Mouse (Mus musculus) limb, embryonic 14.5 days (tissue): Measurements from ENCODE around the gene Zmynd11. TPM values are rescaled to one million over a fixed set of nuclear protein-coding genes. Genes with fewer than 3 reads are reported as not detected.

Experiments used
- ATAC-seq: fragments of 200-750 bp; cut with Nextera tagmentation; 2 replicates; pipeline ENCODE4 v1.8.0; 2017; ENCODE audit warnings: low read depth, moderate number of reproducible peaks, moderate TSS enrichment; ENCODE audit not compliant: low FRiP score
- DNase-seq: peaks from one replicate; pipeline ENCODE4 v3.0.0-alpha.2; 2015; ENCODE audit warnings: low spot score
- H3K27ac ChIP-seq: fragments of 300-500 bp; sonication (generic); replicated peaks from 2 replicates; pipeline ENCODE4 v1.5.1; 2014; ENCODE audit warnings: low read depth, mild to moderate bottlenecking, low read length, moderate library complexity, mixed read lengths
- H3K27me3 ChIP-seq: fragments of 300-500 bp; sonication (generic); 2 replicates; pipeline ENCODE4 v1.6.1; 2014; ENCODE audit warnings: low read length, mixed read lengths; ENCODE audit not compliant: control insufficient read depth, insufficient read depth
- H3K36me3 ChIP-seq: fragments of 300-500 bp; sonication (generic); 2 replicates; pipeline ENCODE4 v1.6.1; 2014; ENCODE audit warnings: mild to moderate bottlenecking, low read length, moderate library complexity, mixed read lengths; ENCODE audit not compliant: control insufficient read depth, insufficient read depth
- H3K4me1 ChIP-seq: fragments of 300-500 bp; sonication (generic); 2 replicates; pipeline ENCODE4 v1.6.1; 2014; ENCODE audit warnings: antibody characterized with exemption, low read length, mixed read lengths; ENCODE audit not compliant: control insufficient read depth, insufficient read depth
- H3K4me2 ChIP-seq: fragments of 300-500 bp; sonication (generic); replicated peaks from 2 replicates; pipeline ENCODE4 v1.6.1; 2014; ENCODE audit warnings: low read depth, mild to moderate bottlenecking, low read length, moderate library complexity; ENCODE audit not compliant: severe bottlenecking
- H3K4me3 ChIP-seq: fragments of 300-500 bp; sonication (generic); replicated peaks from 2 replicates; pipeline ENCODE4 v1.5.1; 2014; ENCODE audit warnings: low read length
- H3K9ac ChIP-seq: fragments of 300-500 bp; sonication (generic); 2 replicates; pipeline ENCODE4 v1.6.1; 2014; ENCODE audit warnings: mild to moderate bottlenecking, low read depth, low read length, moderate library complexity; ENCODE audit not compliant: severe bottlenecking
- H3K9me3 ChIP-seq: fragments of 300-500 bp; sonication (generic); 2 replicates; pipeline ENCODE4 v1.6.1; 2016; ENCODE audit warnings: low read length; ENCODE audit not compliant: control insufficient read depth
- POLR2A ChIP-seq: fragments of 200-500 bp; IDR thresholded peaks from 2 replicates; pipeline ENCODE4 v1.8.0; 2012; ENCODE audit warnings: inconsistent platforms, mild to moderate bottlenecking, moderate library complexity, borderline replicate concordance; ENCODE audit not compliant: insufficient read depth, insufficient read length; ENCODE audit errors: extremely low read depth
- WGBS: fragments of 180-500 bp; shearing (Covaris S2); extraction: QIAGEN DNeasy Blood & Tissue Kit; methylation state at CpG from one replicate; pipeline ENCODE4 v1.1.7; 2014; 5-methylcytosine and 5-hydroxymethylcytosine counted together
- polyA plus RNA-seq, 2 experiments: library from polyadenylated mRNA; depleted of rRNA in 1 of 2; stranded (reverse) in 1 of 2; unstranded in 1 of 2; fragments of >200 nt; fragmentation: Nextera tagmentation in 1 of 2; extraction: Ambion mirVana in 1 of 2; gene quantifications; 2 replicates each; pipeline versions ENCODE4 v1.2.1 to v1.2.3; 2012 to 2014

The Zmynd11 gene
- polyA plus RNA-seq, 2 experiments: 138 to 178 TPM

GRCm38 (mm10) chr13:9692876-9693275 lies 72.3 kb downstream of the Zmynd11 start:
- peak; percentile 17 for DNase-seq

GRCm38 (mm10) chr13:9689366-9689765 lies 75.8 kb downstream of the Zmynd11 start:
- Histone ChIP-seq H3K9ac (no peak overlapping the region), H3K9me3 (no peaks in the 10 kb centered on the region), H3K27ac (no peak overlapping the region), H3K4me3 (no peak overlapping the region), H3K4me2 (no peak overlapping the region), H3K4me1 (no peaks in the 10 kb centered on the region), H3K36me3 (peaks cover 86% of the 10 kb centered on the region), H3K27me3 (no peaks in the 10 kb centered on the region)
- no peak for ATAC-seq
- no peak for DNase-seq
- TF ChIP-seq POLR2A: no peak
- WGBS: 91% methylated on average over 16 of the region's 16 CpGs

More at GRCm38 (mm10) chr13:9692876-9693275, 72.3 kb downstream of the Zmynd11 start:
- H3K4me3 ChIP-seq: no peak overlapping the region
- H3K27me3 ChIP-seq: no peaks in the 10 kb centered on the region
- WGBS: 71% methylated on average over 3 of the region's 3 CpGs
- no peaks in the 10 kb centered on the region for H3K4me1 ChIP-seq
- H3K27ac ChIP-seq: no peak overlapping the region
- no peaks in the 10 kb centered on the region for H3K9me3 ChIP-seq
- no peak for ATAC-seq
- H3K9ac ChIP-seq: no peak overlapping the region
- TF ChIP-seq POLR2A: no peak
- peaks cover 86% of the 10 kb centered on the region for H3K36me3 ChIP-seq
- H3K4me2 ChIP-seq: no peak overlapping the region

DNA sequence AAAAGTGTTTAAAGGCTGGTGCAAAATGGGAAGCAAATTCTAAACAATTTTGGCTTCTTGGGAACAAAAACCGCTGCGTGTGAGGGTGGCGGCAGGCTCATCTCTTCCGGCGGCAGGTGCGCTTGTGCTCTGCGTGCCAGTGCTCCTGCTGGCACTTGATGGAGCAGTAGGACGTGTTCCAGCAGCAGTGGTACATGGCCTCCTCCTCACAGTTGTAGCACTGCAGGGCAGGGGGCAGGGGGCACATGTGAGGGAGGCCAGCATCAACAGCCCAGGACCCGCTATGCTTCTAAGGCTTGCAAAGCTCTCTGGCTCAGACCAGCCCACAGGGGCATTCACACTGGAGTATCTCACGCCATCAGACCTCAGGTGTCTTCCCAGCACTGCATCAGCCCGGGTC lies 78.4 kb downstream of the Zmynd11 start:
- Histone ChIP-seq H3K36me3 (peaks cover 94% of the 10 kb centered on the region), H3K9me3 (no peaks in the 10 kb centered on the region), H3K4me3 (no peak overlapping the region), H3K4me2 (no peak overlapping the region), H3K4me1 (no peaks in the 10 kb centered on the region), H3K9ac (no peak overlapping the region), H3K27me3 (no peaks in the 10 kb centered on the region), H3K27ac (no peak overlapping the region)
- WGBS: 89% methylated on average over 11 of the region's 11 CpGs
- no peak for TF ChIP-seq POLR2A
- DNase-seq (no peak), ATAC-seq (no peak)

- DNase-seq: no peak
- no peak overlapping the region for H3K4me3 ChIP-seq
- peaks cover 89% of the 10 kb centered on the region for H3K36me3 ChIP-seq
- H3K4me1 ChIP-seq: no peaks in the 10 kb centered on the region
- TF ChIP-seq POLR2A: no peak
- no peak overlapping the region for H3K9ac ChIP-seq
- no peak overlapping the region for H3K4me2 ChIP-seq
- H3K27me3 ChIP-seq: no peaks in the 10 kb centered on the region
- no peak overlapping the region for H3K27ac ChIP-seq
- no peak for ATAC-seq
- H3K9me3 ChIP-seq: no peaks in the 10 kb centered on the region
- WGBS: 94% methylated on average over 7 of the region's 7 CpGs
Measured at GRCm38 (mm10) chr13:9686261-9686660, 78.9 kb downstream of the Zmynd11 start.

DNA sequence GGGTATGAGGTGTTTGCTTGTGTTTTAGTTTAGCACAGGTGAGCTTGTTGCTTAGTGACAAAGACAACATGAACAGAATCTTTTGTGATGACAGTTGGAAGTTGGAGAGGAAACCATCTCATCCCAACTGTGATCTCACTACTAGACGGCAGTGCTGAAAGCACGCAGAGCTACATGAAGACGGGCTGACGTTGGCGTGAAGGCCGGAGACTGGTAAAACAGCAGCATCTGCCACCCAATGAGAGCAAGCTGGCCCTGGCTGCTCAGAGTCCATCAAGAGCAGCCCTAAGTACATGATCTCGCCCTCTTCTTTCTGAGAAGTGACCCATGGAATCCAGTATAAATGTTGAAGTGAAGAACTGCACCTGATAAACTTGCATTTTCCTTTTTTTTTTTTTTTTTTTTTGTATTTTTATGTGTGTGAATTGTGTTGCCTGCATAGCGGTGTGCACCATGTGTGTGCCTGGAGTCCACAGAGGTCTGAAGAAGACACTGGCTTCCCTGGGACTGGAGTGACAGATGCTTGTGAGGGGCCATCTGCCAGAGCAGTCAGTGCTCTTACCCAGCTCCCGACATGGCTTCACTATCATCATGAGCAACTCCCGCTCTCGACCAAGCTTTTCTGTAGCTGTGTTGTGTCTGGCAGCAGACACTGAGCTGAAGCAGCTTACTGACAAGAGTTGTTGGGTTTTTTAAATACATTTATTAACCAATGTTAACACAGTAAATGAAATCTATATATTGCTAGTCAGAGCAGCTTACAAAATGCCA lies 80.8 kb downstream of the Zmynd11 start:
- Histone ChIP-seq H3K4me3 (no peak overlapping the region), H3K4me2 (no peak overlapping the region), H3K27ac (no peak overlapping the region), H3K27me3 (no peaks in the 10 kb centered on the region), H3K36me3 (peaks cover 70% of the 10 kb centered on the region), H3K9ac (no peak overlapping the region), H3K4me1 (no peaks in the 10 kb centered on the region), H3K9me3 (no peaks in the 10 kb centered on the region)
- DNase-seq (no peak), ATAC-seq (no peak)
- TF ChIP-seq POLR2A: no peak
- WGBS: 95% methylated on average over 11 of the region's 11 CpGs
